ENCODE assay signal across 7 mouse cellular contexts in the genomic region with DNA sequence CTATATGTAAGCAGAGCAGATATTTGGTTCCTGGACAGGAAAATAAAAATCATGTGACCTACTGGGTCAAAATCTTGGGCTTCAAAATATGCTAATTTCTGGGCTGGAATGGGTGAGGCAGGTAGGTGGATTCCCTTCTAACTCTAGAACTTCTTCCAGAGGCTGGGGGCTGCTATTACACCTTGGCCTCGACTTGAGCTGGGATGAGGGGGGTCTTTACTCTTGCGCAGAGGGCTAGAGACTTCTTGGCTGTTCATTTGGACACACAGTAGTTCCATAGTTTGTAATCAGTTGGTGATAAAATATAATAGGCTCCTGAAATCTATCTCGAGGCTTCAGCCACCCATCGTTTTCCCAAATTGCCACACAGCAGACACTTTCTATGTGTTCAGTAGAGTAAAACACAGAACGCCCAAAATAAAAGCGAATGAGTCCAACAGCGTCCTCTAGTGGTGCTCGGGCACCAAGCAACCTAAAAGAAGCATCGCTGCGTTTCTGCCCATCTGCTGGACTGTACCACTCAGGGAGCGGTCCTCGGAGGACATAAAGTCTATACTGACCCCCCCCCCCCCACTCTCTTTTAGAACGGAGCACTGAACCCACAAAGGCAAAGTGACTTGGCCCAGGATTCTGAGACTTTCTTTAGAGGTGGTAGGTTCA. TPM values are rescaled to one million over a fixed set of nuclear protein-coding genes. Genes with fewer than 3 reads are reported as not detected.
DNase-seq lines count a peak whose midpoint lies in the region; ATAC-seq and TF ChIP-seq lines count a peak whose summit lies in the region.

No protein-coding gene starts in this region.

- intact Hi-C loops in left cerebral cortex, postnatal 36 days (cut with DNase I): loop anchor here (5.0 kb wide), 2 partner anchors 56 to 81 kb away; a partner anchor contains a TSS

- WGBS in intestine, postnatal 0 days: 13% methylated on average over 13 of the region's 13 CpGs
- 10% methylated on average over 13 of the region's 13 CpGs for WGBS in midbrain, embryonic 10.5 days

- peak overlapping the region; percentile 62 for H3K4me3 ChIP-seq in intestine, postnatal 0 days (ENCODE audit: low read depth, low read length)
- peak overlapping the region; percentile 74 for H3K4me3 ChIP-seq in midbrain, embryonic 10.5 days

- H3K36me3 ChIP-seq in intestine, postnatal 0 days (ENCODE audit: control insufficient read depth, insufficient read depth): no peaks in the 10 kb centered on the region
- H3K36me3 ChIP-seq in midbrain, embryonic 10.5 days: no peaks in the 10 kb centered on the region

- peak; percentile 55 for ATAC-seq in granulocyte monocyte progenitor cell, adult 5-6 weeks (replicated peaks; ENCODE audit: poor library complexity, severe bottlenecking)
- ATAC-seq in intestine, postnatal 0 days: peak; percentile 31; the same call in 1 of the 2 replicates

- no peaks in the 10 kb centered on the region for H3K27me3 ChIP-seq in intestine, postnatal 0 days (replicated peaks; ENCODE audit: control insufficient read depth, insufficient read depth, low read length)
- H3K27me3 ChIP-seq in midbrain, embryonic 10.5 days (ENCODE audit: low read depth, poor library complexity, severe bottlenecking): 0 out of 2 replicates have a peak, but pooled peaks cover 4% of the 10 kb centered on the region

- H3K4me1 ChIP-seq in intestine, postnatal 0 days (replicated peaks; ENCODE audit: control insufficient read depth, insufficient read depth, low read length): no peaks in the 10 kb centered on the region; the same call in 1 of the 2 replicates
- H3K4me1 ChIP-seq in midbrain, embryonic 10.5 days: peaks cover 13% of the 10 kb centered on the region; the same call in 1 of the 2 replicates

- peaks cover 13% of the 10 kb centered on the region; the same call in 1 of the 2 replicates for H3K9me3 ChIP-seq in intestine, postnatal 0 days (ENCODE audit: control insufficient read depth)
- peaks cover 20% of the 10 kb centered on the region; the same call in 1 of the 2 replicates for H3K9me3 ChIP-seq in midbrain, embryonic 10.5 days (replicated peaks)

- peak overlapping the region; percentile 38; the same call in 1 of the 2 replicates for H3K9ac ChIP-seq in intestine, postnatal 0 days (ENCODE audit: low read depth, low read length)

- H3K4me2 ChIP-seq in intestine, postnatal 0 days (replicated peaks; ENCODE audit: low read depth): peak overlapping the region; percentile 92

- DNase-seq in adrenal gland, postnatal 14 days: peak; percentile 86
- peak; percentile 84 for DNase-seq in embryo, embryonic 9.5 days (ENCODE audit: extremely low spot score)
- DNase-seq in left cerebral cortex, postnatal 36 days (ENCODE audit: low spot score in 2 of 2): peak; percentile 77 to 85
- DNase-seq in midbrain, embryonic 10.5 days (ENCODE audit: low spot score): peak; percentile 86
- peak; percentile 80 for DNase-seq in right cerebral cortex, postnatal 4 days

- H3K27ac ChIP-seq in intestine, postnatal 0 days (ENCODE audit: low read depth, low read length): peak overlapping the region; percentile 69; the same call in 1 of the 2 replicates
- H3K27ac ChIP-seq in midbrain, embryonic 10.5 days (replicated peaks): peak overlapping the region; percentile 86

- TF ChIP-seq CTCF in intestine, postnatal 0 days (IDR thresholded peaks at IDR 0.05; ENCODE audit: low read depth): peak; percentile 86

RNA-seq across cellular contexts. Expression of a gene that starts 0.7 kb away (rescaled TPM):
- total RNA-seq in adrenal gland, postnatal 14 days (2021): 45.6 and 48.7 TPM in 2 replicates
- total RNA-seq in granulocyte monocyte progenitor cell, adult 5-6 weeks (2014; fragmentation: Nextera tagmentation): 5.6 and 6.3 TPM in 2 replicates
- 4.0 and 7.1 TPM in 2 replicates for total RNA-seq in granulocyte monocyte progenitor cell, adult 5-6 weeks (2017)
- 115 and 117 TPM in 2 replicates for polyA plus RNA-seq in intestine, postnatal 0 days (2015; fragmentation: Nextera tagmentation; extraction: Ambion mirVana)
- 1 to 10 TPM; 5.2 to 5.5 TPM for total RNA-seq in left cerebral cortex, postnatal 36 days (2021)
- 33.0 and 34.5 TPM in 2 replicates for polyA plus RNA-seq in midbrain, embryonic 10.5 days (2016; fragmentation: Nextera tagmentation; extraction: Ambion mirVana)

RNA-seq across cellular contexts. Expression of a gene that starts 22.7 kb away (rescaled TPM):
- total RNA-seq in adrenal gland, postnatal 14 days (2021): 73.1 and 93.2 TPM in 2 replicates
- not detected in 2 replicates for total RNA-seq in granulocyte monocyte progenitor cell, adult 5-6 weeks (2014; fragmentation: Nextera tagmentation)
- total RNA-seq in granulocyte monocyte progenitor cell, adult 5-6 weeks (2017): not detected in 2 replicates
- polyA plus RNA-seq in intestine, postnatal 0 days (2015; fragmentation: Nextera tagmentation; extraction: Ambion mirVana): 49.4 and 50.7 TPM in 2 replicates
- 1 to 10 TPM; 5.3 to 7.7 TPM for total RNA-seq in left cerebral cortex, postnatal 36 days (2021)
- 27.6 and 35.8 TPM in 2 replicates for polyA plus RNA-seq in midbrain, embryonic 10.5 days (2016; fragmentation: Nextera tagmentation; extraction: Ambion mirVana)

RNA-seq across cellular contexts. Expression of a gene that starts 24.5 kb away (rescaled TPM):
- not detected in 2 replicates for total RNA-seq in adrenal gland, postnatal 14 days (2021)
- total RNA-seq in granulocyte monocyte progenitor cell, adult 5-6 weeks (2014; fragmentation: Nextera tagmentation): not detected in 2 replicates
- total RNA-seq in granulocyte monocyte progenitor cell, adult 5-6 weeks (2017): not detected in 2 replicates
- polyA plus RNA-seq in intestine, postnatal 0 days (2015; fragmentation: Nextera tagmentation; extraction: Ambion mirVana): 0.46 and 0.81 TPM in 2 replicates
- not detected for total RNA-seq in left cerebral cortex, postnatal 36 days (2021)
- polyA plus RNA-seq in midbrain, embryonic 10.5 days (2016; fragmentation: Nextera tagmentation; extraction: Ambion mirVana): 0.20 TPM in 1 of 2 replicates, not detected in the other

RNA-seq across cellular contexts. Expression of a gene that starts 28.8 kb away (rescaled TPM):
- 54.2 and 73.7 TPM in 2 replicates for total RNA-seq in adrenal gland, postnatal 14 days (2021)
- total RNA-seq in granulocyte monocyte progenitor cell, adult 5-6 weeks (2014; fragmentation: Nextera tagmentation): 52.3 and 76.6 TPM in 2 replicates
- 32.2 and 34.6 TPM in 2 replicates for total RNA-seq in granulocyte monocyte progenitor cell, adult 5-6 weeks (2017)
- 51.9 and 59.2 TPM in 2 replicates for polyA plus RNA-seq in intestine, postnatal 0 days (2015; fragmentation: Nextera tagmentation; extraction: Ambion mirVana)
- total RNA-seq in left cerebral cortex, postnatal 36 days (2021): 10 to 100 TPM; 53.8 to 55.9 TPM
- polyA plus RNA-seq in midbrain, embryonic 10.5 days (2016; fragmentation: Nextera tagmentation; extraction: Ambion mirVana): 56.4 and 64.0 TPM in 2 replicates

RNA-seq across cellular contexts. Expression of a gene that starts 40.7 kb away (rescaled TPM):
- total RNA-seq in adrenal gland, postnatal 14 days (2021): 5.2 and 9.3 TPM in 2 replicates
- 14.6 and 23.4 TPM in 2 replicates for total RNA-seq in granulocyte monocyte progenitor cell, adult 5-6 weeks (2014; fragmentation: Nextera tagmentation)
- 11.5 and 11.8 TPM in 2 replicates for total RNA-seq in granulocyte monocyte progenitor cell, adult 5-6 weeks (2017)
- polyA plus RNA-seq in intestine, postnatal 0 days (2015; fragmentation: Nextera tagmentation; extraction: Ambion mirVana): 3.6 and 4.1 TPM in 2 replicates
- under 1 TPM; 0.25 to 0.32 TPM for total RNA-seq in left cerebral cortex, postnatal 36 days (2021)
- polyA plus RNA-seq in midbrain, embryonic 10.5 days (2016; fragmentation: Nextera tagmentation; extraction: Ambion mirVana): 22.4 and 26.1 TPM in 2 replicates

Comparison
In these comparisons a context has a peak if more than half of its experiments do, and no peak if none do; other contexts are left out.
1. Peak in every context shown above with its lines: DNase-seq, ATAC-seq, H3K4me3 ChIP-seq and H3K27ac ChIP-seq.